Comparison of ENCODE assay signal across 20 mouse cellular contexts in the genomic region with DNA sequence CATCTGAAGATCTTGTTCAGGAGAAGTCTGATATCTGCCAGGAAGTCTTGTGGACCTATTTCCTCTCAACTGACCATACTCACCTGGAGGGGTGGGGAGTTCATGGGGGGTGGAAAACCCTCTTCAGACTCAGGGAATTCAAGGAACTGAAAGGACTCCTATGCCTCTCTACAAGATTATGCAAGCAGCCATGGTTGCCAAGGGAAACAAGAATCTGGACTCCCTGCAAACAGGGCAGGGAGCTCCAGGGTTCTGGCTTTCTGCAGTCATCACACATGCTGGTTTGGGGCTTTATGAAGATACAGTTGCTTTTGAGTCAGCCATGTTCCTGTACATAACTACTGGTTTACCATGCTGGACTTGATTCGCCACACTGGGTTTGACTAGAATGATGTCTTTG.
"Had no signal": no experiment of that assay in that cellular context is flagged by ENCODE, and none has a peak within 500 bp of the region (broad histone marks: within the 10 kb centered on the region; RNA-seq: fewer than 3 reads in every experiment).

No protein-coding gene starts in this region.

- H3K4me1 ChIP-seq: lung, embryonic 15.5 days; megakaryocyte, embryonic 14.5 days; midbrain, embryonic 13.5 days; midbrain, embryonic 15.5 days; neural tube, embryonic 13.5 days; neural tube, embryonic 15.5 days; stomach, embryonic 15.5 days had no signal

- H3K27ac ChIP-seq: lung, embryonic 15.5 days; macrophage; midbrain, embryonic 13.5 days; midbrain, embryonic 15.5 days; neural tube, embryonic 13.5 days; neural tube, embryonic 15.5 days; stomach, embryonic 15.5 days; stomach, postnatal 0 days had no signal

- H3K36me3 ChIP-seq: lung, embryonic 15.5 days; midbrain, embryonic 13.5 days; midbrain, embryonic 15.5 days; neural tube, embryonic 13.5 days; neural tube, embryonic 15.5 days; stomach, embryonic 15.5 days had no signal

- ATAC-seq: liver, postnatal 0 days; lung, postnatal 0 days; midbrain, embryonic 13.5 days; midbrain, embryonic 15.5 days had no signal

- DNase-seq: liver, postnatal 0 days; lung, adult 2 months; lung, postnatal 14 days; lung, postnatal 36 days; retina, postnatal 1 day; right cerebral cortex, adult 18-20 months; thymus, adult 2 months; thymus, postnatal 36 days had no signal

- H3K4me3 ChIP-seq: lung, embryonic 15.5 days; megakaryocyte, embryonic 14.5 days; midbrain, embryonic 13.5 days; midbrain, embryonic 15.5 days; myocyte; neural tube, embryonic 13.5 days; neural tube, embryonic 15.5 days; stomach, embryonic 15.5 days had no signal

- H3K4me2 ChIP-seq: lung, embryonic 15.5 days; midbrain, embryonic 11.5 days; midbrain, embryonic 13.5 days; midbrain, embryonic 15.5 days; neural tube, embryonic 13.5 days; neural tube, embryonic 15.5 days; stomach, embryonic 15.5 days had no signal

- H3K27me3 ChIP-seq: lung, embryonic 15.5 days; megakaryocyte, embryonic 14.5 days; midbrain, embryonic 13.5 days; midbrain, embryonic 15.5 days; neural tube, embryonic 13.5 days; neural tube, embryonic 15.5 days; stomach, embryonic 15.5 days had no signal

- H3K9me3 ChIP-seq: lung, embryonic 15.5 days; megakaryocyte, embryonic 14.5 days; midbrain, embryonic 13.5 days; midbrain, embryonic 15.5 days; neural tube, embryonic 13.5 days; neural tube, embryonic 15.5 days; stomach, embryonic 15.5 days had no signal

- H3K9ac ChIP-seq: liver, postnatal 0 days; lung, embryonic 15.5 days; midbrain, embryonic 13.5 days; midbrain, embryonic 15.5 days; neural tube, embryonic 13.5 days; neural tube, embryonic 15.5 days; stomach, embryonic 15.5 days had no signal
